Mouse (Mus musculus) megakaryocyte, embryonic 14.5 days (primary cell): ENCODE measurements around the gene Cherp.

Experiments
- FLI1 ChIP-seq: IDR thresholded peaks from 2 replicates; pipeline ENCODE4 v1.6.1; 2012; ENCODE audit warnings: low read length, inconsistent platforms, mixed read lengths
- GATA1 ChIP-seq: IDR thresholded peaks from 3 replicates; pipeline ENCODE4 v1.6.1; 2012; ENCODE audit warnings: mixed read lengths, low read length, inconsistent platforms, borderline replicate concordance

DNA sequence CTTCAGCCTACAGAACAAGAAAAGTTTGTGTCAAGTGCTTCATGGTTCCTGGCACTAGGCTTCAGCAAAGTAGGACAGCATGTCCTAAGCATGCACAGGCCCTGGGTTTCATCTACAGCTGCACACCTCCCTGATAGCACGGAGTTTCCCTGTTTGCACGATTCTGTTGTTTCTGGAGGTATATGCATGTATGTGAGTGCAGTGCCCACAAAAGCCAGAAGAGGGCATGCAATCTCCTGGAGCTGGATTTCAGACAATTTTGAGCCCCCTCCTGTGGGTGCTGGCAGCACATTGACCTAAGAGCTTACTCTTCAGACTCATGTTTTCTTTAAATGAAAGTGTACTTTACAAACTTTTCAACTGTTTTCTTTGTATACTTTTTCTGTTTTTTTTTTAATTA lies 21.1 kb downstream of the Cherp start:
- TF ChIP-seq GATA1 = no peak
- TF ChIP-seq FLI1 = no peak
